Mouse (Mus musculus): Measurements from ENCODE around the gene 1110059E24Rik.
"Not testable (repeated sequence)": the region's sequence is repeated elsewhere in the genome, so short reads cannot be mapped to it uniquely, and the experiment has no call there.

1110059E24Rik gene

DNA sequence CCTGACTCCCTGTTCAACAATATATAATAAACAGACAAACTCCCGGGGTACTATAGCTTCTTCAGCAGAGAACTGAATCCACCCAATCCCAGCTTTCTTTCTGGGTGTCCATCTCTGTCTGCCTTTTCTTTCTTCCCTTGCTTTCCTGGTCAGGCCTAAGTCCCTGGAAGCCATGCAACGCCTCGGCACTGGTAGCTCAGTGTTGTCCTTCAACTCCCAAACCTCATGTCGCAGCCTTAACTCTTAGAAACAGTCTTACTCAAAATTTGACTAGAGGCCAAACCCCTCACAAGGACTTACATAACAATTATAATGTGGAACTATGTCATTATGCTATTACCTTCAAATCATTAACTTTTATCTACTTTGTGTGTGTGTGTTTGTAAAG is 28.6 kb downstream of the 1110059E24Rik start:
- DNase-seq: no peak

GRCm38 (mm10) chr19:21623410-21624147 is 29.2 kb downstream of the 1110059E24Rik start:
- DNase-seq: no peak

GRCm38 (mm10) chr19:21615801-21616200 is 37.0 kb downstream of the 1110059E24Rik start:
- no peak for DNase-seq

- no peak for DNase-seq
Measured at GRCm38 (mm10) chr19:21611725-21612575, 40.8 kb downstream of the 1110059E24Rik start.

DNA sequence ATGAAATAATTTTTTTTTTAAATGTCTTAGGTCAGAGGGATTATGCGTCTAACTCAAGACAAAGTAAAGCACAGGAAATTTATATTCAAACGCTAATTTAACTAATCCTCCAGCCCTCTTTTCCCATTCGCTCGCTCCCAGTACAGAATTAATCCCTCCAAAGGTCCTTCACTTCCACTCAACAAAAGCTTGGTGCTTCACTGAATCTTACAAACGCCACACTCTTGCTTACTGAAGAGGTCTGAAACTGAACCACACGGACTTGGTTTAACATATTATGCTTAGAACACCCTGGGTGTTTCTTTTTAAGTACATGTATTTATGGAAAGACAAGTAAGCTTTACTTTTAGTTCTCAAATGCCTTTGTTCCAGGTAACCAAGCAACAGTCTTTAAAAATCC is 41.5 kb downstream of the 1110059E24Rik start:
- DNase-seq: no peak

GRCm38 (mm10) chr19:21610240-21610639 is 42.5 kb downstream of the 1110059E24Rik start:
- no peak for DNase-seq

DNA sequence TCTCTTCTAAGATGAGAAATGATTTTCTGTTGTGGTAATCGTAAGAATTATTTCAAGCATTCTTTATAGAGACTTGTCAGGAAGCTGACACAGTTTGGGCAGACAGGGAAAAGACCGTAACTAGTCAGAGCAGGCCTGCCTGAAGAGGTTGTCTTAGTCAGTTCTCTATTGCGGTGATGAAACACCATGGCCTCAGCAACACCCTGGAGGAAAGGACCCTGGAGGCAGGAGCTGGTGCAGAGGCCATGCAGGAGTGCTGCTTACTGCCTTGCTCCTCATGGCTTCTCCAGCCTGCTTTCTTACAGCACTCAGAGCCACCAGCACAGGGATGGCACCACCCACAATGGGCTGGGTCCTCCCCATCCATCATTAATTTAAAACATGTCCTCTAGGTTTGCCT is 47.5 kb downstream of the 1110059E24Rik start:
- no peak for DNase-seq

- DNase-seq: no peak
Measured at GRCm38 (mm10) chr19:21603836-21604235, 48.9 kb downstream of the 1110059E24Rik start.

GRCm38 (mm10) chr19:21601541-21602101 is 51.2 kb downstream of the 1110059E24Rik start:
- DNase-seq: no peak

DNA sequence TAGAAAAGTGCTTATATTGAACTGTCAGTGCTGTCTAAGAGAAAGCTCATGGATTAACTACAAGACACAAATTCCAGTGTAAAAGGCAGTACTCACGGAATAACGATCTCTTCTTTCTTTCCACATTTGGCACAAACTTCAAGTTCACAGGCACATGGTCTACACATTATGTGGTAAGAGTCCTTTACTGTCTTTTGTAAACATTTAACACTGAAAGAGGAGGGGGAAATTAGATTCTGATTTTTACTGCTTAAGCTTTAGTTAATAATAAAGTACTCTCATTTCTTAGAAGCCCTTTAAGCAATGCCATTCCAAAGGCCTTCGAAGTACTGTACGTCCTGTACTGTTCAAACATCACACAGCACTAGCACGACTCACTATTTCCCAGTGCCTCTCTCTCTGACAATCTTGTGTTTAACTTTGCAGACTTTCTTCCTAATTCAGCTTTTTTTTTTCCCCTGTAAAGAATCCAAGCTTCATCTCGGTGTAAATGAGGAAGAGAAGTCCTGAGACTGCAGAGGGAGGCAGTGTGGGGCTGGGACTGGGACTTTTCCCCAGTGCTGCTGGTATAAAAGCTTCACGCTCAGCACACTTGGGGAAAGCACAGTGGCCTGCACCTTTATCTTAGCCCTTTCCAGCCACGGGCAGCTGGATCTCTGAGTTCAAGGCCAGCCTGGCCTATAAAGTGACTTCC is 54.0 kb downstream of the 1110059E24Rik start:
- DNase-seq: no peak

DNA sequence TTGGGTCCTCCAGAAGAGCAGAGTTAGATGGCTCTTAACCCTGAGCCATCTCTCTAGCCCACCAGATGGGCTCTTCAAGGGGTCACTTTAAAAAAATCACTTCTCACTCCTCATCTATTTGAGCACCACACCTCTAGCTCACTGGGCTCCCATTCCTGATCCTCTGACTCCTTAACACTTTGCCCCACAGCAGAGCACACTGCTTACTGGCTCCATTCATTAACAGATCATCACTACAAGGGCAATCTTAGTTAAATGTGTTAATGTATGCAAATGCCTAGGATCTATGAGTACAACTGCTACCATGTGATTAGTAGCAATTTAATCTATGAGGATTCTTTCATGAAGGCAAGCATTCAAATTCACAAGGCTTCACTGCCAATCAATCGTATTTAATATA is 58.1 kb downstream of the 1110059E24Rik start:
- DNase-seq: no peak

- not testable (repeated sequence) for DNase-seq
Measured at GRCm38 (mm10) chr19:21592216-21592615, 60.6 kb downstream of the 1110059E24Rik start.

DNA sequence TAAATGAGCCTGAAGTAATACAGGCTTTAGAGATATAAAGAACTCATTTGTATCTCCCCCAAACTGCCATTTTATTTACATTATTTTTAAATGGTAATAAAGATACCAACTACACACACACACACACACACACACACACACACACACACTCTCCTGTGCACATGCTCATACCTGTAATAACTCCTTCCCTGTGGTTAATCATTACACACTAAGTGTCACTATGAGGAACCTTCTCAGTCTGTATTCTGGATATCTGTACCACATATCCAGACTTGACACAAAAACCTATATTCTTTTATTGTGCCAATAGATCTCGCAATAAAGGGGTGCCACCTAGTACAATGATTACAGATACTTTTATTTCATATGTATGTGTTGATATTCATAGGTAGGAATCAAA is 62.9 kb downstream of the 1110059E24Rik start:
- no peak for DNase-seq

GRCm38 (mm10) chr19:21587593-21587992 is 65.2 kb downstream of the 1110059E24Rik start:
- no peak for DNase-seq

DNA sequence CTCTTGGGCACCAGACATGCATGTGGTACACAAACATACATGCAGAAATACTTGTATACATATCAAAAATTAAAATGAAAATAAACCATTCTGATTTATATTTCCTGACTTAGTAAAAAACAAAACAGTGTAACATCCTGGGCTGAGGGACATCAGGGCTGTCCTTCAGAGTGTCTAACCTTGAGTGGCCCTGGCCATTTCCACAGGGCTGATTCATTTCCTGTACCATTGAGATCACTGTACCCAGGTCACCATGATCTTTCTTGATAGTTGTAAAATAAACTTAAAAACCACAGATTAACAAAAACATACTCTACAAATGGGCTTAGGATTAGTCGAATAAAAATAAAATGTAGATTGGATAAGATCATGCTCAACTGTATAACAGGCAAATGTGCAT is 66.2 kb downstream of the 1110059E24Rik start:
- DNase-seq: no peak

GRCm38 (mm10) chr19:21585868-21586267 is 66.9 kb downstream of the 1110059E24Rik start:
- no peak for DNase-seq

- no peak for DNase-seq
Measured at GRCm38 (mm10) chr19:21583986-21584385, 68.8 kb downstream of the 1110059E24Rik start.

DNA sequence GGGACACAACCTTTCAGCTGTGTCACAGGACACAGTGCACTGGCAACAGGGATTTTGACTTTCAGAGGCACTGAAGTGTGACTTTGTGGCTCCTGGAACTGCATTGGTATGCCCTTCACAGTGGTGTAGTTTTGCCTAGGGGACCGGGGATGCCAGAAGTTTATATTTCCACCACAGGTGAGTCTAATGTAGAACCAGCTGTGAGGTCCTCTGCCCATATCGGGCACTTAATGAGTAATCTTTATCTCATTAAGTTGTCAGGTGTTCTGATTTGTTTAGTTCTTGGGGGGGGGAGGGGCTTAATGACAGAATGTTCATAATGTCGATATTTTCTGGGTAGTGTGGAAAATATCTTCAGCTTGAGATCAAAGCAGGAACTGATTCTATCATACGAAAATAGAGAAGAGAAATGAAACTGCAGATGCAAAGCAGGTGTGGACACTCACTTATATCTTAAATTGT is 69.2 kb downstream of the 1110059E24Rik start:
- DNase-seq: no peak

DNA sequence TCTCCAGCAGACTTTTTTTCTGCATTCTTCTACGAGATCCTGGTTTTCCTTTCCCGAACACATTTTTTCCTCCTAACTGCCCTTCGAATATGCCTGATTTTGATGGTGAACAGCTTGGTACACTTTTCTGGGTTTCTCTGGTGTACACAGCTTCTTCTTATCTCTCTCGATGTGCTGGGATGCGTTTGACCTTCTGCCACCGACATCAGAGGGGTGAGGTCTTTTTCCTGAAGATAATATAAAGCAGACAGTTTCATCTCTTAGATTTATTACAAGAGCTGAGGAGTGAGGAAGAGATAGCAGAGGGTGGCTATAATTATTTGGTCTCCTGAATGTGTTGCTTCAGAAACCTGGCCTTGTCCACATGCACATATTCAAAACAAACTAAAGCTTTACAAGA is 71.4 kb downstream of the 1110059E24Rik start:
- no peak for DNase-seq

DNA sequence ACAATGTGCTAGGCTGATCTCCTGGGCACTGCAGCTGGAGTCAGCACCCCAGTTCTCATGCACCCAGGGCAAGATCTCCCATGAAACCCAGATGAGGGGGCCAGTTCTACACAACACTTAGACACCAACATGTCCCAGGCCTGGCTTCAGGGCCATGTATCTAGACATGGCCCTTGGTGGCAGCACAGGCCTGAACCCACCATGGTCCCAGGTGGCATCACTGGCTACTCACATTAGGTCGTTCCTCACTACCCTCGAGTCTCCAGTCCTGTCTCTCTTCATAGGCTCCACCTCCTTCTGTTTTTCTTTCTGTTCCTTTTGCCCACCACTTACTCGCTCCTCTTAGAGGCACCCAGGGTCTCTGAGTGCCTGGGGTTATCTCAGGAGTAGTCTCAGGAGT is 72.9 kb downstream of the 1110059E24Rik start:
- DNase-seq: no peak

DNA sequence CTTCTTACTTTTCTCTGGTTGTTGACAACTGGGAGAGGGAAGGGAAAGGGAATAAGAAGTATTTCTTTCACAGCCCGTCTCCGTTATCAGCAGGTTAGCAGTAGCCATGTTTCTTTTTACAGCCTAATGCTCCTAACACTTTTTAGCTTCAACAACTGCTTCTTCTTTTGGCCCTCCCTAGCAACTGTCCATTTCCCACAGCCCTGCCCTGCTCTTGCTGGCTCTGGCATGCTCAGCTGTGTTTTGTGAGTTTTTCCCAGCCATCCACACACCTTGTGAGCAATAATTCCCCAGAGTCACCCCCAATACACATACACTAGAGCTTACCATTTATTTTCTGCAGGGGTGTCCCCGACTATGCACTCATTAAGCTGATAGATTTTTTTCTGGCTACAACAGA is 75.3 kb downstream of the 1110059E24Rik start:
- no peak for DNase-seq

- DNase-seq: no peak
Measured at GRCm38 (mm10) chr19:21571986-21572385, 80.8 kb downstream of the 1110059E24Rik start.
